Mouse (Mus musculus): ENCODE results near the gene Gm49450.

GRCm38 (mm10) chr15:98883661-98884060, 69.7 kb downstream of the Gm49450 start:
- TF ChIP-seq CTCF (IDR thresholded peaks at IDR 0.05; ENCODE audit: borderline replicate concordance, control insufficient read depth, extremely low read depth, insufficient read depth, low read length, poor library complexity): no peak
- TF ChIP-seq POLR2A (IDR thresholded peaks at IDR 0.05; ENCODE audit: control insufficient read depth, extremely low read depth, insufficient read depth, low read length, poor library complexity): no peak
